Mouse (Mus musculus) E14TG2a.4 (cell line): Measurements from ENCODE around the gene Pla2g1b.
A peak's percentile ranks its signal among the peaks of the same experiment; 100 is the strongest.
"Not testable (repeated sequence)": the region's sequence is repeated elsewhere in the genome, so short reads cannot be mapped to it uniquely, and the experiment has no call there.

Experiments used
- H3K27me3 ChIP-seq: 2 replicates; pipeline ENCODE4 v1.6.1; 2014; ENCODE audit warnings: low read length, control low read depth; ENCODE audit not compliant: insufficient read depth
- H3K36me3 ChIP-seq: 2 replicates; pipeline ENCODE4 v1.6.1; 2014; ENCODE audit warnings: low read length, control low read depth; ENCODE audit not compliant: insufficient read depth
- H3K4me1 ChIP-seq: replicated peaks from 2 replicates; pipeline ENCODE4 v1.6.1; 2014; ENCODE audit warnings: low read depth, low read length, control low read depth
- H3K4me3 ChIP-seq: replicated peaks from 2 replicates; pipeline ENCODE4 v1.5.1; 2014; ENCODE audit warnings: mild to moderate bottlenecking, low read length
- H3K9me3 ChIP-seq: 2 replicates; pipeline ENCODE4 v1.6.1; 2014; ENCODE audit warnings: low read length, control low read depth
- CTCF ChIP-seq: conservative IDR thresholded peaks from 2 replicates; pipeline ENCODE4 v1.5.1; 2014; ENCODE audit warnings: low read length
- NANOG ChIP-seq: IDR thresholded peaks from 2 replicates; pipeline ENCODE4 v1.6.1; 2014; ENCODE audit warnings: borderline replicate concordance, low read length, mixed read lengths
- POU5F1 ChIP-seq: IDR thresholded peaks from 2 replicates; pipeline ENCODE4 v1.6.1; 2014; ENCODE audit warnings: low read length, borderline replicate concordance

Pla2g1b gene

GRCm38 (mm10) chr5:115441205-115441849 is 24.7 kb upstream of the Pla2g1b start:
- peaks cover 84% of the 10 kb centered on the region for H3K4me1 ChIP-seq
- no peak overlapping the region for H3K4me3 ChIP-seq
- H3K27me3 ChIP-seq = peaks cover 3% of the 10 kb centered on the region; the same call in 1 of the 2 replicates
- H3K36me3 ChIP-seq = peaks cover 32% of the 10 kb centered on the region
- no peaks in the 10 kb centered on the region for H3K9me3 ChIP-seq
- TF ChIP-seq NANOG = no peak
- TF ChIP-seq CTCF = peak; percentile 98
- TF ChIP-seq POU5F1 = no peak

- peaks cover 86% of the 10 kb centered on the region for H3K4me1 ChIP-seq
- peak; percentile 68 for TF ChIP-seq CTCF
- H3K4me3 ChIP-seq = not testable (repeated sequence)
Measured at GRCm38 (mm10) chr5:115442663-115443062, 23.4 kb upstream of the Pla2g1b start.

GRCm38 (mm10) chr5:115444130-115444529 is 21.9 kb upstream of the Pla2g1b start:
- Histone ChIP-seq H3K4me3 (peak overlapping the region; percentile 56), H3K9me3 (no peaks in the 10 kb centered on the region), H3K4me1 (peaks cover 80% of the 10 kb centered on the region), H3K27me3 (peaks cover 3% of the 10 kb centered on the region; the same call in 1 of the 2 replicates), H3K36me3 (peaks cover 33% of the 10 kb centered on the region)
- no peak for TF ChIP-seq NANOG

More at GRCm38 (mm10) chr5:115442663-115443062, 23.4 kb upstream of the Pla2g1b start:
- H3K36me3 ChIP-seq = peaks cover 42% of the 10 kb centered on the region
- not testable (repeated sequence) for H3K9me3 ChIP-seq, H3K27me3 ChIP-seq

GRCm38 (mm10) chr5:115447108-115447507 is 19.0 kb upstream of the Pla2g1b start:
- Histone ChIP-seq H3K4me3 (peak overlapping the region; percentile 64), H3K9me3 (no peaks in the 10 kb centered on the region), H3K27me3 (peaks cover 3% of the 10 kb centered on the region; the same call in 1 of the 2 replicates), H3K4me1 (peaks cover 81% of the 10 kb centered on the region), H3K36me3 (peaks cover 35% of the 10 kb centered on the region)
- TF ChIP-seq POU5F1 = no peak
- TF ChIP-seq NANOG = no peak
- no peak for TF ChIP-seq CTCF

- Histone ChIP-seq H3K9me3 (no peaks in the 10 kb centered on the region), H3K4me1 (peaks cover 88% of the 10 kb centered on the region)
- TF ChIP-seq NANOG (no peak), POU5F1 (no peak), CTCF (no peak)
Measured at GRCm38 (mm10) chr5:115449247-115449646, 16.8 kb upstream of the Pla2g1b start.

GRCm38 (mm10) chr5:115450410-115451317 is 15.4 kb upstream of the Pla2g1b start:
- Histone ChIP-seq H3K9me3 (no peaks in the 10 kb centered on the region), H3K4me1 (peaks cover 86% of the 10 kb centered on the region), H3K27me3 (peaks cover 3% of the 10 kb centered on the region; the same call in 1 of the 2 replicates), H3K4me3 (peak overlapping the region; percentile 57), H3K36me3 (peaks cover 23% of the 10 kb centered on the region)
- TF ChIP-seq NANOG (no peak), CTCF (no peak), POU5F1 (no peak)

More at GRCm38 (mm10) chr5:115449247-115449646, 16.8 kb upstream of the Pla2g1b start:
- peaks cover 30% of the 10 kb centered on the region for H3K36me3 ChIP-seq
- peaks cover 3% of the 10 kb centered on the region; the same call in 1 of the 2 replicates for H3K27me3 ChIP-seq
- H3K4me3 ChIP-seq = no peak overlapping the region

- no peaks in the 10 kb centered on the region for H3K27me3 ChIP-seq
- H3K4me1 ChIP-seq = peaks cover 66% of the 10 kb centered on the region
- TF ChIP-seq POU5F1 (no peak), CTCF (no peak), NANOG (no peak)
- H3K36me3 ChIP-seq = peaks cover 9% of the 10 kb centered on the region; the same call in 1 of the 2 replicates
- peak overlapping the region; percentile 39 for H3K4me3 ChIP-seq
- H3K9me3 ChIP-seq = no peaks in the 10 kb centered on the region
Measured at GRCm38 (mm10) chr5:115454422-115455090, 11.5 kb upstream of the Pla2g1b start.

- H3K4me3 ChIP-seq = no peak overlapping the region
- peaks cover 62% of the 10 kb centered on the region for H3K4me1 ChIP-seq
- H3K9me3 ChIP-seq = no peaks in the 10 kb centered on the region
- TF ChIP-seq NANOG (no peak), POU5F1 (no peak), CTCF (no peak)
- H3K36me3 ChIP-seq = peaks cover 9% of the 10 kb centered on the region; the same call in 1 of the 2 replicates
- no peaks in the 10 kb centered on the region for H3K27me3 ChIP-seq
Measured at GRCm38 (mm10) chr5:115455838-115456237, 10.2 kb upstream of the Pla2g1b start.
